Mouse (Mus musculus) lung, postnatal 0 days (tissue): ENCODE data around the gene Ube2h.

Experiments
- CTCF ChIP-seq: IDR thresholded peaks from 2 replicates; pipeline ENCODE4 v1.5.1; 2016; ENCODE audit warnings: antibody characterized with exemption, mild to moderate bottlenecking
- EP300 ChIP-seq: IDR thresholded peaks from 2 replicates; pipeline ENCODE4 v1.6.1; 2016; ENCODE audit warnings: antibody characterized with exemption, mild to moderate bottlenecking, control low read depth

- TF ChIP-seq CTCF (peak; percentile 66), EP300 (no peak)
These were observed 131.4 kb downstream of the Ube2h start for GRCm38 (mm10) chr6:30172820-30173550.
